Mouse (Mus musculus): ENCODE measurements around the gene Arhgap25. TPM values are rescaled to one million over a fixed set of nuclear protein-coding genes. Genes with fewer than 3 reads are reported as not detected.

Gene Arhgap25
- 4.2 and 5.0 TPM in 2 replicates for polyA plus RNA-seq (2012; rRNA removed; ENCODE audit: low replicate concordance)

GRCm38 (mm10) chr6:87532953-87533710 lies at the start of gene Arhgap25:
Gene Arhgap25, minus strand, starts transcription at chr6:87533259.

DNA sequence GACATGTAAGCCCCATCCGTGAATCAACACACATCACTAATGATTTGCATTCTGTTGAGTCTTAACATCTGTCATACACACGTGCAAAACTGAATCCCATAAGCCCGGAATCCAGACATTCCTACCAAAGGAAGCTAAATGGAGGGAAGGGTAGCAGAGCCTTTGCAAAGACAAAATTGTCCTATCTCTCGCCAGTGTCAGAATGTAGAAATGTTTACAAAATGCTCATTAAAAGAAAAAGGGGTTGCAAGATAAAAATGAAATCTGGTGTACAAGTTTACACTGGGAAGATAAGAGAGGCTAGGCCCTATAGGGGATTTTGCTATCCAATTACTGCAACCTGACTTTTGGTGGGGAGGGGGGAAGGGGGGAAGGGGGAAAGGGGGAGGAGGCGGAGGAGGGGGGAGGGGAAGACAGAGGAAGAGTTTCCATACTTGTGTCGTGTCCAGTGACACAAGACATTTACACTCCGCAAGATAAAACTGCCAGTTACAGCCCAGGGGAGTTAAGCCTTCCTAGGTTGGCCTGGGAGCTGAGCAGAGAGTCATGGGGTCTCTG lies 104.5 kb downstream of the Arhgap25 start, which contains the start of gene Bmp10:
Gene Bmp10 (plus strand): TSS at position 508 of the 558 bp plus-strand sequence.

Other genes with a start within 250 kb of the Arhgap25 start
- gene Antxr1, start 197.4 kb downstream of the Arhgap25 start, polyA plus RNA-seq (2012; rRNA removed; ENCODE audit: low replicate concordance), result 12.3 and 52.8 TPM in 2 replicates
- 0.24 TPM in 1 of 2 replicates, not detected in the other for gene Gkn1, start 182.3 kb downstream of the Arhgap25 start, polyA plus RNA-seq (2012; rRNA removed; ENCODE audit: low replicate concordance)
- gene Gkn2, start 159.9 kb downstream of the Arhgap25 start, polyA plus RNA-seq (2012; rRNA removed; ENCODE audit: low replicate concordance), result 0.27 TPM in 1 of 2 replicates, not detected in the other
- gene Gkn3, start 144.3 kb downstream of the Arhgap25 start, polyA plus RNA-seq (2012; rRNA removed; ENCODE audit: low replicate concordance), result 9.4 and 11.7 TPM in 2 replicates
- 0.03 TPM in 1 of 2 replicates, not detected in the other for gene Bmp10, start 104.3 kb downstream of the Arhgap25 start, polyA plus RNA-seq (2012; rRNA removed; ENCODE audit: low replicate concordance)
- 0.64 and 4.4 TPM in 2 replicates for gene Prokr1, start 57.5 kb upstream of the Arhgap25 start, polyA plus RNA-seq (2012; rRNA removed; ENCODE audit: low replicate concordance)
- 4.2 and 8.2 TPM in 2 replicates for gene Aplf, start 138.9 kb upstream of the Arhgap25 start, polyA plus RNA-seq (2012; rRNA removed; ENCODE audit: low replicate concordance)
- 4.4 and 10.0 TPM in 2 replicates for gene Efcc1, start 197.6 kb upstream of the Arhgap25 start, polyA plus RNA-seq (2012; rRNA removed; ENCODE audit: low replicate concordance)
- gene Gp9, start 244.8 kb upstream of the Arhgap25 start, polyA plus RNA-seq (2012; rRNA removed; ENCODE audit: low replicate concordance), result 0.24 and 0.37 TPM in 2 replicates

Data from subcutaneous adipose tissue, adult 2 months (tissue).